Mouse (Mus musculus) small intestine, adult 2 months (tissue): Measurements from ENCODE around the gene Gpx5. TPM values are rescaled to one million over a fixed set of nuclear protein-coding genes. Genes with fewer than 3 reads are reported as not detected.

Experiments
- H3K27ac ChIP-seq: fragments of 200-500 bp; 2 replicates; pipeline ENCODE4 v1.5.1; 2012; ENCODE audit warnings: low read depth, low read length, control low read depth, inconsistent platforms; ENCODE audit not compliant: insufficient read depth
- H3K27me3 ChIP-seq: fragments of 200-500 bp; 2 replicates; pipeline ENCODE4 v1.6.1; 2012; ENCODE audit warnings: mild to moderate bottlenecking, moderate library complexity, low read length, inconsistent platforms; ENCODE audit not compliant: control insufficient read depth, insufficient read depth
- H3K36me3 ChIP-seq: fragments of 200-500 bp; 2 replicates; pipeline ENCODE4 v1.6.1; 2012; ENCODE audit warnings: mild to moderate bottlenecking, low read length, control low read depth, inconsistent platforms; ENCODE audit not compliant: control insufficient read depth, insufficient read depth
- H3K4me1 ChIP-seq: fragments of 200-500 bp; 2 replicates; pipeline ENCODE4 v1.6.1; 2012; ENCODE audit warnings: low read length, inconsistent platforms, mixed read lengths; ENCODE audit not compliant: control insufficient read depth, insufficient read depth, insufficient read length
- H3K4me3 ChIP-seq: fragments of 200-500 bp; 2 replicates; pipeline ENCODE4 v1.5.1; 2012; ENCODE audit warnings: low read depth, mild to moderate bottlenecking, control low read depth, inconsistent platforms, low read length, moderate library complexity
- CTCF ChIP-seq: fragments of 200-500 bp; IDR thresholded peaks from 2 replicates; pipeline ENCODE4 v1.5.1; 2012; ENCODE audit warnings: low read depth, mild to moderate bottlenecking, control low read depth, inconsistent platforms, low read length, moderate library complexity, mixed read lengths; ENCODE audit not compliant: insufficient replicate concordance, insufficient read length; ENCODE audit errors: extremely low read depth
- POLR2A ChIP-seq: fragments of 200-500 bp; IDR thresholded peaks from 2 replicates; pipeline ENCODE4 v1.6.1; 2012; ENCODE audit warnings: low read depth, mild to moderate bottlenecking, control low read depth, inconsistent platforms, low read length, moderate library complexity
- WGBS: fragments of 180-500 bp; shearing (Covaris S2); methylation state at CpG from one replicate; pipeline ENCODE4 v1.1.7; 2018; 5-methylcytosine and 5-hydroxymethylcytosine counted together
- polyA plus RNA-seq: library from polyadenylated mRNA; depleted of rRNA; stranded (reverse); fragments of >200 nt; gene quantifications from 2 replicates; pipeline ENCODE4 v1.2.3, GENCODE M21; 2012

Gpx5 gene
- polyA plus RNA-seq, 1 experiment, result not detected

DNA sequence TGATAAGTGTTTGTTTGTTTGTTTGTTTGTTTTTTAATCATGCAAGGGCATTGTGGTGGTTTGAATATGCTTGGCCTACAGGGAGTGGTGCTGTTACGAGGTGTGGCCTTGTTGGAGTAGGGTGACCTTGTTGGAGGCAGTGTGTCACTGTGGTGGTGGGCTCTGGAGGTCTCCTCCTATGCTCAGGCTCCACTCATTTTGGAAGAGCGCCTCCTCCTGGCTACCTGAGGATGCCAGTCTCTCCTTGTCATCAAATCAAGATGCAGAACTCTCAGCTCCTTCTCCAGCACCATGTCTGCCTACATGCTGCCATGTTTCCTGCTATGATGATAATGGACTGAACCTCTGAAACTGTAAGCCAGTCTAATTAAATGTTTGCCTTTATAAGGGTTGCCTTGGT lies 26.8 kb downstream of the Gpx5 start:
- H3K4me1 ChIP-seq, result peaks cover 7% of the 10 kb centered on the region; the same call in 1 of the 2 replicates
- H3K4me3 ChIP-seq, result no peak overlapping the region
- no peaks in the 10 kb centered on the region for H3K36me3 ChIP-seq
- no peaks in the 10 kb centered on the region for H3K27me3 ChIP-seq
- TF ChIP-seq CTCF (no peak), POLR2A (no peak)
- no peak overlapping the region for H3K27ac ChIP-seq
- WGBS, result 86% methylated on average over 2 of the region's 2 CpGs

DNA sequence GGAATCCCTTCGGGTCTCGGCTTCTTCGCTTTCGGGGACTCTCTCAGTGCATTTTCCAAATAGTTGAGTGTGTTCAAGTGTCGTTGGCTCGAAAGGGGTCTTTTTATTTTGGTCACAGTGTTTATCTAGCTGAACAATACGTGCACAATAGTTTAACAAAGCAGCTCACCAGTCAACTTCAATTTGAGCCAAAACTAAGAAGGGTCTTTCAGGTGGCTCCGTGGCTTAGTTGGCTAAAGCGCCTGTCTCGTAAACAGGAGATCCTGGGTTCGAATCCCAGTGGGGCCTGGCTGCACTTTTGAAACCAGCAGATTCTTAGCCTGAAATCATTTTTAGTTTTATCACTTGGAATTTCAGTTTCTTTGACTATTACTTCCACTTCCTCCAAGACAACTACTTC lies 28.2 kb downstream of the Gpx5 start:
- H3K4me3 ChIP-seq, result no peak overlapping the region

GRCm38 (mm10) chr13:21263910-21264309 lies 28.6 kb downstream of the Gpx5 start:
- Histone ChIP-seq H3K36me3 (no peaks in the 10 kb centered on the region), H3K4me3 (peak overlapping the region; percentile 26; the same call in 1 of the 2 replicates), H3K4me1 (peaks cover 7% of the 10 kb centered on the region; the same call in 1 of the 2 replicates), H3K27ac (no peak overlapping the region), H3K27me3 (0 out of 2 replicates have a peak, but pooled peaks cover 7% of the 10 kb centered on the region)
- TF ChIP-seq CTCF (no peak), POLR2A (no peak)
- 9% methylated on average over 11 of the region's 11 CpGs for WGBS

More for the DNA sequence above, 28.2 kb downstream of the Gpx5 start:
- TF ChIP-seq CTCF (no peak), POLR2A (no peak)
- WGBS, result 14% methylated on average over 11 of the region's 11 CpGs
- no peak overlapping the region for H3K27ac ChIP-seq
- peaks cover 7% of the 10 kb centered on the region; the same call in 1 of the 2 replicates for H3K4me1 ChIP-seq
- H3K36me3 ChIP-seq, result no peaks in the 10 kb centered on the region
- 0 out of 2 replicates have a peak, but pooled peaks cover 2% of the 10 kb centered on the region for H3K27me3 ChIP-seq

- Histone ChIP-seq H3K36me3 (no peaks in the 10 kb centered on the region), H3K27me3 (0 out of 2 replicates have a peak, but pooled peaks cover 8% of the 10 kb centered on the region), H3K4me1 (peaks cover 7% of the 10 kb centered on the region; the same call in 1 of the 2 replicates), H3K27ac (no peak overlapping the region), H3K4me3 (no peak overlapping the region)
- TF ChIP-seq POLR2A (no peak), CTCF (no peak)
- 17% methylated on average over 4 of the region's 4 CpGs for WGBS
Observed at GRCm38 (mm10) chr13:21262787-21263461, 29.6 kb downstream of the Gpx5 start.

GRCm38 (mm10) chr13:21260289-21260688 lies 32.2 kb downstream of the Gpx5 start:
- TF ChIP-seq POLR2A, result no peak
- TF ChIP-seq CTCF, result no peak
- no peaks in the 10 kb centered on the region for H3K36me3 ChIP-seq
- H3K27ac ChIP-seq, result no peak overlapping the region
- 70% methylated on average over 5 of the region's 5 CpGs for WGBS
- no peak overlapping the region for H3K4me3 ChIP-seq
- H3K27me3 ChIP-seq, result 0 out of 2 replicates have a peak, but pooled peaks cover 8% of the 10 kb centered on the region
- H3K4me1 ChIP-seq, result peaks cover 11% of the 10 kb centered on the region; the same call in 1 of the 2 replicates

DNA sequence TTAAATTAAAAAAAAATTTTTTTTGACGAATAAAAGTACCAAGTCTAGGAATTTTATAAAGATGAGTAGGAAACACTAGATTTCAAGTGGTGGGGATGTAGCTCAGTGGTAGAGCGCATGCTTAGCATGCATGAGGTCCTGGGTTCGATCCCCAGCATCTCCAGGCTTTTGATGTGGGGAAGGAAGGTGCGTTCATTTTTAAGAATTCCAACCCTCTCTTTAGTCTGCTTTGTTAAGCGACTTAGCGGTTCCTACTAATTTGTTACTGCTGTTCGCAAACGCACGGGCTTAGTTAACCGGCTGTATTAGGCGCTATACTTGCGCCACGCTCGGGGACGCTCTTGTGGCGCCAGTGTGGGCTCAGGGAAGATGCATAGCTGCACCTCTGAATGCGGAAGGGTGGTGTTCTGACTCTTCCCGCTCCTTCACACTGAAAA lies 32.8 kb downstream of the Gpx5 start:
- 15% methylated on average over 18 of the region's 18 CpGs for WGBS
- Histone ChIP-seq H3K4me1 (peaks cover 11% of the 10 kb centered on the region; the same call in 1 of the 2 replicates), H3K36me3 (no peaks in the 10 kb centered on the region), H3K27me3 (0 out of 2 replicates have a peak, but pooled peaks cover 8% of the 10 kb centered on the region), H3K27ac (no peak overlapping the region), H3K4me3 (no peak overlapping the region)
- TF ChIP-seq CTCF, result no peak
- TF ChIP-seq POLR2A, result no peak

GRCm38 (mm10) chr13:21259171-21259631 lies 33.3 kb downstream of the Gpx5 start:
- WGBS, result 7% methylated on average over 15 of the region's 15 CpGs
- no peaks in the 10 kb centered on the region for H3K36me3 ChIP-seq
- peaks cover 11% of the 10 kb centered on the region; the same call in 1 of the 2 replicates for H3K4me1 ChIP-seq
- no peak overlapping the region for H3K4me3 ChIP-seq
- 0 out of 2 replicates have a peak, but pooled peaks cover 8% of the 10 kb centered on the region for H3K27me3 ChIP-seq
- no peak overlapping the region for H3K27ac ChIP-seq
- TF ChIP-seq CTCF (no peak), POLR2A (no peak)
